Mouse (Mus musculus): Measurements from ENCODE around the gene Gm8947. TPM values are rescaled to one million over a fixed set of nuclear protein-coding genes. Genes with fewer than 3 reads are reported as not detected.

The Gm8947 gene
- polyA plus RNA-seq, 1 experiment from 2014 or later, result not detected

GRCm38 (mm10) chr1:151215985-151216384, 23.8 kb downstream of the Gm8947 start:
- Histone ChIP-seq H3K27ac (no peak overlapping the region), H3K36me3 (ENCODE audit: poor library complexity, severe bottlenecking) (no peaks in the 10 kb centered on the region), H3K4me1 (no peaks in the 10 kb centered on the region; the same call in 1 of the 2 replicates), H3K9me3 (replicated peaks) (no peaks in the 10 kb centered on the region), H3K27me3 (no peaks in the 10 kb centered on the region), H3K4me3 (no peak overlapping the region), H3K9ac (no peak overlapping the region), H3K4me2 (no peak overlapping the region)
- no peak for ATAC-seq
- 83% methylated on average over 1 of the region's 1 CpGs for WGBS

- ATAC-seq, result no peak
- no peak overlapping the region for H3K27ac ChIP-seq
- no peaks in the 10 kb centered on the region for H3K27me3 ChIP-seq
- H3K4me1 ChIP-seq, result no peaks in the 10 kb centered on the region; the same call in 1 of the 2 replicates
- H3K9ac ChIP-seq, result no peak overlapping the region
- WGBS, result 73% methylated on average over 3 of the region's 3 CpGs
- no peak overlapping the region for H3K4me3 ChIP-seq
- no peaks in the 10 kb centered on the region for H3K9me3 ChIP-seq (replicated peaks)
- no peak overlapping the region for H3K4me2 ChIP-seq
- H3K36me3 ChIP-seq (ENCODE audit: poor library complexity, severe bottlenecking), result no peaks in the 10 kb centered on the region
These were observed 24.2 kb downstream of the Gm8947 start for GRCm38 (mm10) chr1:151216417-151216816.

- Histone ChIP-seq H3K9me3 (replicated peaks) (no peaks in the 10 kb centered on the region), H3K27me3 (no peaks in the 10 kb centered on the region), H3K4me1 (no peaks in the 10 kb centered on the region; the same call in 1 of the 2 replicates), H3K4me2 (no peak overlapping the region), H3K27ac (no peak overlapping the region), H3K9ac (no peak overlapping the region), H3K4me3 (no peak overlapping the region), H3K36me3 (ENCODE audit: poor library complexity, severe bottlenecking) (no peaks in the 10 kb centered on the region)
- no peak for ATAC-seq
- WGBS, result 91% methylated on average over 5 of the region's 5 CpGs
These were observed 26.9 kb downstream of the Gm8947 start for GRCm38 (mm10) chr1:151219045-151219444.

- Histone ChIP-seq H3K4me2 (no peak overlapping the region), H3K4me1 (no peaks in the 10 kb centered on the region), H3K9ac (no peak overlapping the region), H3K27ac (no peak overlapping the region), H3K9me3 (replicated peaks) (no peaks in the 10 kb centered on the region), H3K36me3 (ENCODE audit: poor library complexity, severe bottlenecking) (no peaks in the 10 kb centered on the region), H3K4me3 (no peak overlapping the region), H3K27me3 (no peaks in the 10 kb centered on the region)
- no peak for ATAC-seq
- 65% methylated on average over 7 of the region's 7 CpGs for WGBS
These were observed 27.9 kb downstream of the Gm8947 start for GRCm38 (mm10) chr1:151220098-151220497.

- Histone ChIP-seq H3K4me3 (no peak overlapping the region), H3K9me3 (replicated peaks) (no peaks in the 10 kb centered on the region), H3K9ac (no peak overlapping the region), H3K27ac (no peak overlapping the region), H3K4me1 (no peaks in the 10 kb centered on the region), H3K27me3 (no peaks in the 10 kb centered on the region), H3K4me2 (no peak overlapping the region), H3K36me3 (ENCODE audit: poor library complexity, severe bottlenecking) (no peaks in the 10 kb centered on the region)
- ATAC-seq, result no peak
- 86% methylated on average over 10 of the region's 10 CpGs for WGBS
These were observed 30.5 kb downstream of the Gm8947 start for GRCm38 (mm10) chr1:151222561-151223267.

GRCm38 (mm10) chr1:151223377-151223776, 31.2 kb downstream of the Gm8947 start:
- H3K9me3 ChIP-seq (replicated peaks), result no peaks in the 10 kb centered on the region
- H3K4me3 ChIP-seq, result no peak overlapping the region
- no peaks in the 10 kb centered on the region for H3K4me1 ChIP-seq
- no peak for ATAC-seq
- H3K9ac ChIP-seq, result no peak overlapping the region
- 86% methylated on average over 1 of the region's 1 CpGs for WGBS
- no peak overlapping the region for H3K27ac ChIP-seq
- no peak overlapping the region for H3K4me2 ChIP-seq
- H3K27me3 ChIP-seq, result no peaks in the 10 kb centered on the region
- H3K36me3 ChIP-seq (ENCODE audit: poor library complexity, severe bottlenecking), result no peaks in the 10 kb centered on the region

GRCm38 (mm10) chr1:151224536-151224935, 32.4 kb downstream of the Gm8947 start:
- 94% methylated on average over 1 of the region's 1 CpGs for whole genome bisulfite sequencing
- Histone ChIP-seq H3K36me3 (ENCODE audit: poor library complexity, severe bottlenecking) (no peaks in the 10 kb centered on the region), H3K9me3 (replicated peaks) (no peaks in the 10 kb centered on the region), H3K4me2 (no peak overlapping the region), H3K9ac (no peak overlapping the region), H3K27me3 (no peaks in the 10 kb centered on the region), H3K4me1 (no peaks in the 10 kb centered on the region), H3K27ac (no peak overlapping the region), H3K4me3 (no peak overlapping the region)
- ATAC-seq, result no peak

- Histone ChIP-seq H3K27me3 (no peaks in the 10 kb centered on the region), H3K4me3 (no peak overlapping the region), H3K9me3 (replicated peaks) (no peaks in the 10 kb centered on the region), H3K27ac (no peak overlapping the region), H3K9ac (no peak overlapping the region), H3K4me2 (no peak overlapping the region), H3K4me1 (no peaks in the 10 kb centered on the region), H3K36me3 (ENCODE audit: poor library complexity, severe bottlenecking) (no peaks in the 10 kb centered on the region)
- WGBS, result 88% methylated on average over 8 of the region's 8 CpGs
- ATAC-seq, result no peak
These were observed 35.3 kb downstream of the Gm8947 start for GRCm38 (mm10) chr1:151227506-151227905.

- Histone ChIP-seq H3K27me3 (no peaks in the 10 kb centered on the region), H3K4me3 (no peak overlapping the region), H3K36me3 (ENCODE audit: poor library complexity, severe bottlenecking) (no peaks in the 10 kb centered on the region), H3K4me2 (no peak overlapping the region), H3K9ac (no peak overlapping the region), H3K9me3 (replicated peaks) (no peaks in the 10 kb centered on the region), H3K27ac (no peak overlapping the region), H3K4me1 (no peaks in the 10 kb centered on the region)
- ATAC-seq, result no peak
- 72% methylated on average over 1 of the region's 1 CpGs for WGBS
These were observed 36.3 kb downstream of the Gm8947 start for GRCm38 (mm10) chr1:151228320-151228989.

- no peak overlapping the region for H3K27ac ChIP-seq
- H3K27me3 ChIP-seq, result no peaks in the 10 kb centered on the region
- 86% methylated on average over 3 of the region's 3 CpGs for WGBS
- H3K36me3 ChIP-seq (ENCODE audit: poor library complexity, severe bottlenecking), result no peaks in the 10 kb centered on the region
- H3K4me3 ChIP-seq, result no peak overlapping the region
- no peak overlapping the region for H3K9ac ChIP-seq
- no peak overlapping the region for H3K4me2 ChIP-seq
- ATAC-seq, result no peak
- H3K4me1 ChIP-seq, result no peaks in the 10 kb centered on the region
- H3K9me3 ChIP-seq (replicated peaks), result no peaks in the 10 kb centered on the region
These were observed 40.2 kb downstream of the Gm8947 start for GRCm38 (mm10) chr1:151232346-151232745.

GRCm38 (mm10) chr1:151233756-151234155, 41.6 kb downstream of the Gm8947 start:
- Histone ChIP-seq H3K4me1 (no peaks in the 10 kb centered on the region), H3K9me3 (replicated peaks) (no peaks in the 10 kb centered on the region), H3K4me3 (no peak overlapping the region), H3K4me2 (no peak overlapping the region), H3K27ac (no peak overlapping the region), H3K9ac (no peak overlapping the region), H3K27me3 (no peaks in the 10 kb centered on the region), H3K36me3 (ENCODE audit: poor library complexity, severe bottlenecking) (no peaks in the 10 kb centered on the region)
- ATAC-seq, result no peak
- WGBS, result 88% methylated on average over 3 of the region's 3 CpGs

- Histone ChIP-seq H3K4me2 (no peak overlapping the region), H3K4me3 (no peak overlapping the region), H3K9ac (no peak overlapping the region), H3K27me3 (no peaks in the 10 kb centered on the region), H3K9me3 (replicated peaks) (0 out of 2 replicates have a peak, but pooled peaks cover 4% of the 10 kb centered on the region), H3K4me1 (no peaks in the 10 kb centered on the region), H3K27ac (no peak overlapping the region), H3K36me3 (ENCODE audit: poor library complexity, severe bottlenecking) (no peaks in the 10 kb centered on the region)
- 6% methylated on average over 2 of the region's 2 CpGs for WGBS
- ATAC-seq, result no peak
These were observed 43.4 kb downstream of the Gm8947 start for GRCm38 (mm10) chr1:151235574-151235973.

Measured in forebrain, embryonic 13.5 days (tissue).